Mouse (Mus musculus) heart, embryonic 10.5 days (tissue): ENCODE results near the gene Gpr156. TPM values are rescaled to one million over a fixed set of nuclear protein-coding genes. Genes with fewer than 3 reads are reported as not detected.

Experiments used
- DNase-seq: peaks from one replicate; pipeline ENCODE4 v3.0.0-alpha.2; 2017; ENCODE audit warnings: low spot score
- H3K27ac ChIP-seq: fragments of 300-500 bp; sonication (generic); 2 replicates; pipeline ENCODE4 v1.5.1; 2016; ENCODE audit warnings: mild to moderate bottlenecking
- H3K27me3 ChIP-seq: fragments of 300-500 bp; sonication (generic); 2 replicates; pipeline ENCODE4 v1.6.1; 2016; ENCODE audit warnings: mild to moderate bottlenecking; ENCODE audit not compliant: poor library complexity, insufficient read depth, severe bottlenecking
- H3K36me3 ChIP-seq: fragments of 300-500 bp; sonication (generic); 2 replicates; pipeline ENCODE4 v1.6.1; 2016; ENCODE audit warnings: mild to moderate bottlenecking, moderate library complexity
- H3K4me1 ChIP-seq: fragments of 300-500 bp; sonication (generic); 2 replicates; pipeline ENCODE4 v1.6.1; 2016; ENCODE audit warnings: mild to moderate bottlenecking
- H3K4me3 ChIP-seq: fragments of 300-500 bp; sonication (generic); 2 replicates; pipeline ENCODE4 v1.5.1; 2016; ENCODE audit warnings: mild to moderate bottlenecking, moderate library complexity
- H3K9me3 ChIP-seq: fragments of 300-500 bp; sonication (generic); 2 replicates; pipeline ENCODE4 v1.6.1; 2016; ENCODE audit warnings: mild to moderate bottlenecking, moderate library complexity
- WGBS: fragments of 180-500 bp; shearing (Covaris S2); methylation state at CpG from one replicate; pipeline ENCODE4 v1.1.7; 2016; 5-methylcytosine and 5-hydroxymethylcytosine counted together
- polyA plus RNA-seq: library from polyadenylated mRNA; unstranded; fragments of >200 nt; fragmentation: Nextera tagmentation; extraction: Ambion mirVana; gene quantifications from 2 replicates; pipeline ENCODE4 v1.2.1, GENCODE M21; 2016

Gene Gpr156
- polyA plus RNA-seq, 1 experiment from 2014 or later: 0.40 TPM

DNA sequence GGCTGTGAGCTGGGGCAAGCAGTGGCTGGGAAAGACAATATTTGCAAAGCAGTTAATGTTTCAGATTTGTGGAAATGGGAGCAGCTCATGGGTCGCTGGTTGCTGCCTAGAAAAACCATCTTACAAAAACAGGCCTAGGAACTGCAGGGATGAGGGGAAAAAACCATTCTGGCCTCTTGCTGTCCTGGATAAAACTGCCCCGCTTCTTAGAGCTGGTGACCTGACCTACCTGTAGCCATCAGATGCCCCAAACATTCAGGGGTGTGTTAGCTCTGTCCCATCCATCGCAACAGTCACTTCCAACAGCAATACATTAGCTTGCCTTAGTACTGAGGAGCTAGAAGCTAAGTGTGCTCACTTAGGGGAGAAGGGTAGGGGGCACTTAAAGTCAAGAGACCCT is 27.3 kb upstream of the Gpr156 start:
- Histone ChIP-seq H3K27ac (no peak overlapping the region), H3K4me3 (no peak overlapping the region), H3K36me3 (peaks cover 11% of the 10 kb centered on the region), H3K4me1 (peaks cover 21% of the 10 kb centered on the region), H3K27me3 (no peaks in the 10 kb centered on the region), H3K9me3 (no peaks in the 10 kb centered on the region)
- WGBS: 91% methylated on average over 3 of the region's 3 CpGs
- DNase-seq: no peak

DNA sequence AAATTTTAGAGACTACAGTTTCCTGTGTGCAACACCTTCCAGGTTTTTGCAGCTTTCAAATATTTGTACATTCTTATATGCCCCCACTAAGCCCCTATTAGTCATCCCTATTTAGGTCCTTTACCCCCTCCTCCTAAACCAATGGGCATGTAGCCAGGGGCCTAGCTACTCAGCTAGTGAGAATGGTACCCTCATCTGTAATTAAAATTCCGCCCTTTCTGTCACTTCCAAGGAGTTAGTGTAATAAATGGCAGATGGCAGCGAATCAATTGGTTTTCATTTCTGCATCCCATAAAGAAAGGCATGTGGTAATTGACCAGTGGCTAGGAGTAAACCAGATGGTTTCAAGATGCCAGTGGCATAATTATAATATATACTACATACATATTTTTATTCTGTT is 23.6 kb upstream of the Gpr156 start:
- DNase-seq: no peak
- Histone ChIP-seq H3K9me3 (no peaks in the 10 kb centered on the region), H3K4me3 (no peak overlapping the region), H3K27ac (no peak overlapping the region), H3K27me3 (no peaks in the 10 kb centered on the region), H3K36me3 (peaks cover 7% of the 10 kb centered on the region; the same call in 1 of the 2 replicates), H3K4me1 (peaks cover 36% of the 10 kb centered on the region)
- WGBS: 90% methylated on average over 2 of the region's 2 CpGs

DNA sequence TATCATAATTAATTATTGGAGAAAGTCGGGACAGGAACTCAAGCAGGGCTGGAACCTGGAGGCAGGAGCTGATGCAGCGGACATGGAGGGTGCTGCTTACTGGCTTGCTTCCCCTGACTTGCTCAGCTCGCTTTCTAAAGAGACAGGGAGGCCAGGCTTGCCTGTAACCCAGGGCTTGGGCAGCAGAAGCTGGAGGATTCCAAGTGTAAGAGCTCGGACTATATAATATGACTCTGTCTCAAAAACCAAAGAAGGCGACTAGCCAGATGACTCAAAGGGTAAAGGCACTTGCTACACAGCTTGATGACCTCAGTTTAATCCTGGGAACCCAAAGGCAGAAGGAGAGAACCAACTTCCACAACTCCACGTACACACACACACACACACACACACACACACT is 22.9 kb upstream of the Gpr156 start:
- no peak for DNase-seq
- H3K4me1 ChIP-seq: peaks cover 40% of the 10 kb centered on the region
- peak overlapping the region; percentile 80 for H3K27ac ChIP-seq
- no peaks in the 10 kb centered on the region for H3K9me3 ChIP-seq
- H3K36me3 ChIP-seq: peaks cover 7% of the 10 kb centered on the region; the same call in 1 of the 2 replicates
- no peak overlapping the region for H3K4me3 ChIP-seq
- H3K27me3 ChIP-seq: no peaks in the 10 kb centered on the region
- 44% methylated on average over 6 of the region's 6 CpGs for whole genome bisulfite sequencing

DNA sequence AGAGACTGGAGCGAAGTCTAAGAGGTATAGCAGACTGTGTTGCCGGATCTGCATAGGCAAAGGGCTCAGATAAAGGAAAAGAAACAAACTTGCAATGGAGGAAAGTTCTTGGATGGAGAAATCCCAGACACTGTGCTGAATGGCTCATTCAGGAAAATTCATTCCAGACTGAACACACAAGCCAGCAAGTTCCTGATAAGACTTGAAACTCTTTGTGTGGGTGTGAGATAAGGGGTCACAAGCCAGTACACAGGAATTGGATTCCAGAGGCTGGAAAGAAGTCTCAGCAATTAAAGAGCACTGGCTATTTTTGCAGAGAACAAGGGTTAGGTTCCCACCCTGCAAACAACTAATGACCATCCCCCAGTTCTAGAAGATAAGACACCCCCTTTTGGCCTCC is 22.4 kb upstream of the Gpr156 start:
- Histone ChIP-seq H3K9me3 (no peaks in the 10 kb centered on the region), H3K4me1 (peaks cover 40% of the 10 kb centered on the region), H3K27ac (peak overlapping the region; percentile 80), H3K4me3 (no peak overlapping the region), H3K27me3 (no peaks in the 10 kb centered on the region), H3K36me3 (peaks cover 5% of the 10 kb centered on the region; the same call in 1 of the 2 replicates)
- 27% methylated on average over 2 of the region's 2 CpGs for WGBS
- DNase-seq: peak; percentile 77

DNA sequence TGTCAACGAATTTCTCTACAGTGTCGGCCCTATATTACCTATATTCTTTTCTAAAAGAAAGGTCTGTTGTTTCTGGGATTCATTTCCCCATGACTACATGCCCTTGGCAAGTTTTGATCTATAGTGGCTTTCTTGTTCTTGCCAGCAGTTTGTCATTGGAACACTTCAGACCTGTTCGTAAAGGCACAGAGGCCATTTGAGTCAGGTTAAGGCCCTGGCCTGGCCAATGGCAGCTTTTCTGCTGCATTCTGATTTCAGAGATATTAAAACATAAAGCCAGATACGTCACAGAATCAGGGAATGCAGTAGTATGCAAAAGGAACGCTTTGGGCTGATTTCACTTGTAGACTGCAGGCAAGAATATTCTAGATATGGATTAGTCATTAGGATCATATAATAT is 17.5 kb upstream of the Gpr156 start:
- no peak for DNase-seq
- H3K4me1 ChIP-seq: peaks cover 26% of the 10 kb centered on the region
- H3K36me3 ChIP-seq: no peaks in the 10 kb centered on the region
- H3K9me3 ChIP-seq: no peaks in the 10 kb centered on the region
- H3K27me3 ChIP-seq: no peaks in the 10 kb centered on the region
- no peak overlapping the region for H3K4me3 ChIP-seq
- H3K27ac ChIP-seq: no peak overlapping the region
- WGBS: 86% methylated on average over 5 of the region's 5 CpGs

DNA sequence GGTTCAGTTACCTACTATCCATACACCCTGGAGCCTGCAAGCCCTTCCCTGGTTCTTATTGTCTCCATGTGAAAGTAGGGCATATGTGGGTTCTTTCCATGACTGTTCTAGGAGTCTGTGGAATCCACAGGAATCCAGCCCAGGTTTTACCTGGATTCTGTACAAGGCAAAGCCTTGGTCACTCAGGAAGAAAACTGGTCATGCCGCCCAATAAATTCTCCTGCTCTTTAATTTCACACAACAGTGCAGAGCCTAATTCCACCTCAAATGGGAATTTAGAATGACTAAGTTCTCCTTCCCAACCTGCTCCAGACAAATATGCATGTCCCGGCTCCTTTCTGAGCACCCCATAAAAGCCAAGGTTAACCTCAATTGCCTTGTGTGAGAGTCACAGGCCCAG is 16.9 kb upstream of the Gpr156 start:
- Histone ChIP-seq H3K27ac (no peak overlapping the region), H3K4me3 (no peak overlapping the region), H3K4me1 (peaks cover 21% of the 10 kb centered on the region), H3K36me3 (no peaks in the 10 kb centered on the region), H3K9me3 (no peaks in the 10 kb centered on the region), H3K27me3 (no peaks in the 10 kb centered on the region)
- DNase-seq: no peak
- 49% methylated on average over 2 of the region's 2 CpGs for WGBS

DNA sequence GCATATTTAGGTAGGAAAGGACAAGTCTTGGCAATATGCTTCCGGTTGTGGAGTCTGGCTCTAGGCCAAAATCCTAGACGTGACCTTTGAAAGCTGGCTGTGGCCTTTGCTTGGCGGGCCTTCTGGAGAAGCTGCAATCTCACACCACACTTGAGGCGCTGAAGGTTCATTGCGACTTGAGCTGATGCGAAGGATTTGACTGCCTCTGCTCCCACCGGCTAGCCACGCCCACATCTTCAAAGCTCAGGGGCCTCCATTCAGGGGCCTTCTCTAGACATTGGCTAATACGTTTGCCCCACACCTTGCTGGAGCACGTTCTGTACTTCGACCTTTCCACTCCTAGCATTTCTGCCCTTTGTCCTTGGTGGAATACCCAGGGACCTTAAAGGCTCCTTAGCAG is 15.0 kb upstream of the Gpr156 start:
- no peak for DNase-seq
- Histone ChIP-seq H3K4me1 (peaks cover 13% of the 10 kb centered on the region; the same call in 1 of the 2 replicates), H3K4me3 (no peak overlapping the region), H3K9me3 (no peaks in the 10 kb centered on the region; the same call in 1 of the 2 replicates), H3K27me3 (no peaks in the 10 kb centered on the region), H3K27ac (no peak overlapping the region), H3K36me3 (no peaks in the 10 kb centered on the region)
- 41% methylated on average over 11 of the region's 11 CpGs for WGBS

DNA sequence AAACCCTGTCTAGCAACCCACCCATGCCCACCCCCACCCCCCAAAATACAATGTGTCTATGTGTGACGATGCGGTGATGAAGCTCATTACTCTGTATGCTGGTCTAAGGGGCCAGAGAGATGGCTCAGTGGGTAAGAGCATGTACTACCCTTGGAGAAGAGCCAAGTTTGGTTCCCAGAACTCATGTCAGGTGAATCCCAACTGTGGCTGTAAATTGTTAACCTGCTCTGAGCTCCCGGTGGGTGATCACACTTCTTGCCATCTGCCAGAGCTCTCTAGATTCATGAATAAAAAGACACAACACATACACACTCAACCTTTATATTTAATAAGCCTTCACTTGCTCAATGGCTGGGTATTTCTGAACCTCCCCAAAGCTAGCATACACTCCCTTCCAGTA is 9.8 kb upstream of the Gpr156 start:
- no peak for DNase-seq
- no peaks in the 10 kb centered on the region for H3K27me3 ChIP-seq
- H3K36me3 ChIP-seq: no peaks in the 10 kb centered on the region
- H3K4me1 ChIP-seq: peaks cover 2% of the 10 kb centered on the region; the same call in 1 of the 2 replicates
- no peak overlapping the region for H3K4me3 ChIP-seq
- WGBS: 93% methylated on average over 3 of the region's 3 CpGs
- H3K9me3 ChIP-seq: no peaks in the 10 kb centered on the region; the same call in 1 of the 2 replicates
- H3K27ac ChIP-seq: no peak overlapping the region

DNA sequence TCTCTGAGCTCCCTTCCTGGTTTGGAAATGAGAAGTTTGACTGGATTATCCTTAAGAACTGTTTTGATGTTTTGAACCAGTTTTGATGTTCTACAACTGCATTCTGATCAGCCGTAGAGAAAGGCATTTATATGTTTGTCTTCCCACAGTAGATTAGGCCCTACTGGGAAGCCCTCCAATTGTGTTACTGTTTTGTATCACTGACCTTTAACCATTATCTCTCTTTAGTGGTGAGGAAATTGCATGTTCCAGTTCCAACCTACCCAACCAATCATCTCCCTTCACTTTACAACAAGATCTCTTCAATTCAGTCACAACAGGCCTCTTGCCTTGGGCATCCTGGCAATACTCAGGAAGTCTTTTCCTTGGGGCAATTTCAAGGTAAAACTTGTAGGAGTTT is 5.2 kb upstream of the Gpr156 start:
- H3K36me3 ChIP-seq: no peaks in the 10 kb centered on the region
- H3K27ac ChIP-seq: no peak overlapping the region
- WGBS: 71% methylated on average over 1 of the region's 1 CpGs
- H3K9me3 ChIP-seq: no peaks in the 10 kb centered on the region
- H3K27me3 ChIP-seq: peaks cover 19% of the 10 kb centered on the region
- peaks cover 1% of the 10 kb centered on the region for H3K4me1 ChIP-seq
- no peak for DNase-seq
- no peak overlapping the region for H3K4me3 ChIP-seq

DNA sequence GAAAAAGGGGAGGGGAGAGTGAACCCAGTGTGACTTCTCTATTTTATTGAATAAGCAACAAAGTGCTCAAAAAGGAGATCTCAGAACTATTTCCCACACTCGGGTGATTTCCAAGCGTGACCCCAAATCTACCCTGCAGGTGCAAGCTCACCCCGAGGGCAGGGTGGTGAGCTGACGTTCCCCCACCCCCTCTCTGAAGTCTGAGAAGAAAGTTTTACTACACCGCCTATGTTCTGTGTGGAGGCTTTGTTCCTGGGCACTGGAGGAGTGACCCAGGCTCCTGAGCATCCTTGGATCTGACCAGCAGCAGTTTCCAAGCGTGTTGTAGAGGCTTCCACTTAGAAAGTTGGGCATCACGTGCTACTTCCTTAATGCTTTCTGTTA is 514 bp downstream of the Gpr156 start:
- peak overlapping the region; percentile 65 for H3K4me3 ChIP-seq
- 27% methylated on average over 7 of the region's 7 CpGs for WGBS
- no peaks in the 10 kb centered on the region for H3K9me3 ChIP-seq
- peak overlapping the region; percentile 75; the same call in 1 of the 2 replicates for H3K27ac ChIP-seq
- H3K4me1 ChIP-seq: peaks cover 10% of the 10 kb centered on the region
- no peak for DNase-seq
- no peaks in the 10 kb centered on the region for H3K36me3 ChIP-seq
- H3K27me3 ChIP-seq: peaks cover 35% of the 10 kb centered on the region

DNA sequence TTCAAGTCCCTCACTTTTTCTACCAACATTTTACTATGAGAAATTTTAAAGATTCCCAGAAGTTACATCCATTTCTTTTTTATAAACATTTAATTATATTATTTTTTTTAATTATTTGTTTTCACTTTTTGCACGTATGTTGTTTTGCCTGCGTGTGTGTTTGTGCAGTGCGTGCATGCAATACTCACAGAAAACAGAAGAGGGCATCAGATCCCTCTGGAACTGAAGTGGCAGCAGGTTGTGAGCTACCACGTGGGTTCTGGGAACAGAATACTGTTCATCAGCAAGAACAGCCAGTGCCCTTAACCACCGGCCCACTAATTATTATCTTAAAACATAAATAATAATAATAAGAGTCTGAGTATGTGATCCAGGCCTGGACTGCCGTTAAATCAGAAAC is 2.7 kb downstream of the Gpr156 start:
- no peaks in the 10 kb centered on the region for H3K9me3 ChIP-seq
- WGBS: 83% methylated on average over 6 of the region's 6 CpGs
- peaks cover 10% of the 10 kb centered on the region for H3K4me1 ChIP-seq
- no peak overlapping the region for H3K4me3 ChIP-seq
- peaks cover 35% of the 10 kb centered on the region for H3K27me3 ChIP-seq
- H3K27ac ChIP-seq: no peak overlapping the region
- DNase-seq: no peak
- H3K36me3 ChIP-seq: no peaks in the 10 kb centered on the region

DNA sequence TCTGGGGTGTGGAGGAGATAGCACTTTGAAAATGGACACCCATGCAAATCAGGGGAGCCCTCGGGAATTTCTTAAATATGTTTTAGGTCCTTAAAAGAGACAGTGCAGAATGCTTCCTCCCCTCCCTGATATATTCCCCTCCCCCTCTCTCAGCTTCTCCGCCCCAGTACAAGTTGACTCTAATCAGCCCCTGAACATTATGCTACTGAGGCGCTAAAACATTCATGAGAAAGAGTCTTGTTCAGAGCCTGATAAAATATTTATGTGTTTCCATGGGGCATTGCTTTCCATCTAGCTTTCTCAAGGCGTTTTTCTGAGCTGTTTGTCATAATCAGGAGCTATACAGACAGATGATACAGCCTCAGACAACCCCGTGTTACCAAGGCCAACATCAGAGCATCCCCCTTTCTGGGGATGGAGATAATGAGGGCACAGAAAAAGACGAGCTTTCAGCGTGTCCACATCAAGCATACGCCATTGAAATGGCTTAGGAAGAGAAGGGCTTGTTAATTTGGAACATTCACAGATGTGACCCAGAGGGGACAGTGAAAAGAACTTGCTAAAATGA is 4.6 kb downstream of the Gpr156 start:
- no peaks in the 10 kb centered on the region for H3K36me3 ChIP-seq
- no peak overlapping the region for H3K4me3 ChIP-seq
- H3K27ac ChIP-seq: no peak overlapping the region
- peaks cover 11% of the 10 kb centered on the region for H3K4me1 ChIP-seq
- H3K9me3 ChIP-seq: no peaks in the 10 kb centered on the region
- 53% methylated on average over 8 of the region's 8 CpGs for WGBS
- H3K27me3 ChIP-seq: peaks cover 15% of the 10 kb centered on the region; the same call in 1 of the 2 replicates
- no peak for DNase-seq

DNA sequence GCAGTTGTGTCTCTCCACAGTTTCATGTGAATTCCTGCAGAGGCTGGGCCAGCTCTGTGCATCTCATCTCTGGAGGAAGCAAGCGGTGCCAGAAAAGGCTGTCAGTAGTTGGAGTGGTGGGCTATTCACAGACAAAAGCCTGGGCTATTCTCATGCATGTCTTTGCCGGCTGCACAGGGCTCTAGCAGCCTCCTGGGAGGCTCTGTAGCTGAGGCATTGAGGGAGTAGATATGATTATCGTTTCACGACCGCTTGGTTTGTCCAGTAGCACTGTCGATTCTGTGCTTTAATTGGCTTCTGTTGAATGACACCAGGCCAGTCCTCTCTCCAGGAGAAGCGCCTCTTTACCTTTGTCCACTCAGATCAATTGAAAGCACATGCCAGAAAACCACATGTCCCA is 9.8 kb downstream of the Gpr156 start:
- no peaks in the 10 kb centered on the region for H3K27me3 ChIP-seq
- H3K9me3 ChIP-seq: no peaks in the 10 kb centered on the region
- H3K4me1 ChIP-seq: peaks cover 5% of the 10 kb centered on the region
- WGBS: 30% methylated on average over 7 of the region's 7 CpGs
- no peak overlapping the region for H3K4me3 ChIP-seq
- no peak overlapping the region for H3K27ac ChIP-seq
- no peaks in the 10 kb centered on the region for H3K36me3 ChIP-seq
- DNase-seq: no peak

DNA sequence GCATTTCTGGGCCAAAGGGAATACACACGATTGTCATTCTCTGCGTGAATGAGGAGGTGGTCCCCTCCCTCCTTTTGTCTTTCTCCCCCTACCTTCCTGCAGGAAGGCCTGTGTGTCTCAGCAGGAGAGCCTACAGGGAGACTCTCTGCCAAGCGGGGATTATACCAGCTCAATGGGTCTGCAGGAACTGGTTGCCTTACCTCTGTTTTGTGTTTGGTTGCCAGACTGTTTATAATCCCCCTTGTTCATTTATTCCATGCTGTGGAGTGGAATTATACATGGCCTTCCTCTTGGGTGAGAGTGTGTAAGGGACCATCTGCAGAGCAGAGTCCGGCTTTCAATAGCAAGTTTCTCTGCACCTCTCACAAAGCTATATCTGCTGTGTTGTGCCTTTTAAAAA is 10.8 kb downstream of the Gpr156 start:
- no peak overlapping the region for H3K4me3 ChIP-seq
- no peaks in the 10 kb centered on the region for H3K27me3 ChIP-seq
- H3K4me1 ChIP-seq: peaks cover 5% of the 10 kb centered on the region
- no peak for DNase-seq
- H3K9me3 ChIP-seq: no peaks in the 10 kb centered on the region
- 35% methylated on average over 4 of the region's 4 CpGs for WGBS
- no peaks in the 10 kb centered on the region for H3K36me3 ChIP-seq
- H3K27ac ChIP-seq: no peak overlapping the region
